Mouse (Mus musculus): ENCODE data around the gene Myo16. TPM values are rescaled to one million over a fixed set of nuclear protein-coding genes. Genes with fewer than 3 reads are reported as not detected.

Myo16 gene
- polyA plus RNA-seq, 1 experiment from 2014 or later, result 0.35 TPM

GRCm38 (mm10) chr8:10307345-10307744 is 153.6 kb downstream of the Myo16 start:
- H3K9me3 ChIP-seq (replicated peaks), result no peaks in the 10 kb centered on the region
- H3K36me3 ChIP-seq, result no peaks in the 10 kb centered on the region
- H3K4me2 ChIP-seq, result no peak overlapping the region
- WGBS, result 69% methylated on average over 6 of the region's 6 CpGs
- 0 out of 2 replicates have a peak, but pooled peaks cover 2% of the 10 kb centered on the region for H3K27me3 ChIP-seq
- peaks cover 3% of the 10 kb centered on the region for H3K4me1 ChIP-seq (replicated peaks)
- no peak overlapping the region for H3K9ac ChIP-seq
- no peak overlapping the region for H3K27ac ChIP-seq
- ATAC-seq (replicated peaks; ENCODE audit: insufficient number of reproducible peaks, insufficient read depth, low FRiP score, low read depth), result no peak
- H3K4me3 ChIP-seq, result no peak overlapping the region

DNA sequence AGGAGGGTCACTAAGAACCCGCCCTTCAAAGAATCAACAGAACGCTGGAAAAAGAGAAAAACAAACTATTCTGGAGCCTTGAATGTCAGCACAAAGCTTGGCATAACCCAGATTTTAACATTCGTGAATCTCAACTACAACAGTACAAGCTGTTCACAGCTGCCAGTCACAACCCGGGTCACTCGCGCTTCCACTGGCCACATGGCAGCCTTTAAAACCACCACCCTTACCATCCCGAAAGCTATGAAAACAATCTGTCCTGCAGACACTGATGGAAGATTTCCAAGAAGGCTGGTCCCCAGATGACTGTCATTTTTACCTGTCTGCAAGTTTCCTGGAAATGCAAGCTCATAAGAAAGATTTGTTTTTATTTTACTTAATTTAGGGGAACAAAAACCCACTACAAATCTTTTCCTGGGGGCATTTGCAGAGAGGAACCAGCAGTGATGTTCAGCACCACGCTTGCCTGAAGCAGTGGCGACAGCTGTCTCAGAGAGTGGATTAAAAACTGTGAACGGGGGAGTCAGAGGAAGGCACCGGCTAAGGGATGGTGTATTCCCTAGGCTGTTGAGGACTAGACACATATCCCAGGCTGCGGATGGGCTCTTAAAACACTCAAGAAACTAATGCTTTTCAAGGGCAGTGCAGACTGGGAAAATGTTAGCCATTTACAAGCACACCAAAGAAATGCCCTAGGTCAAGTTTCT is 154.2 kb downstream of the Myo16 start:
- no peak for ATAC-seq (replicated peaks; ENCODE audit: insufficient number of reproducible peaks, insufficient read depth, low FRiP score, low read depth)
- Histone ChIP-seq H3K9me3 (replicated peaks) (no peaks in the 10 kb centered on the region), H3K4me2 (no peak overlapping the region), H3K27me3 (0 out of 2 replicates have a peak, but pooled peaks cover 2% of the 10 kb centered on the region), H3K4me3 (no peak overlapping the region), H3K4me1 (replicated peaks) (peaks cover 3% of the 10 kb centered on the region), H3K36me3 (no peaks in the 10 kb centered on the region), H3K9ac (no peak overlapping the region), H3K27ac (no peak overlapping the region)
- WGBS, result 50% methylated on average over 12 of the region's 12 CpGs

DNA sequence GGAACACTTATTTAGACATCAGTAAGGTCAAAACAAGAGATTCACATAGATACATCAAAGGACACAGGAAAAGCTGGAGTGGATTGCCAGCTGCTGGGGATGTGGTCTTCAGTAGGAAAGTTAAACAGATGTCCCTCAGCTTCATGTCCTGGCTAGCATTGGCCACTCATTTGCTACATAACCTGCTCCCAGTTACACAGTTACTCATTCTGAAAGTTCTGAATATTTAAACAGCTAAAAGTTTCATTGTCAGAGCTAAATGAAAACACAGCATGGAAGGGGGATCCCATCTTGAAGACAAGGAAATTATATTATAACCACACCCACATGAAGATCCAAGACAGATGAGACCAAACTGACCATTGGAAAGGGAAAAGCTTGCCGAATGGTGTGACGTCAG is 156.8 kb downstream of the Myo16 start:
- H3K4me2 ChIP-seq, result no peak overlapping the region
- no peaks in the 10 kb centered on the region for H3K36me3 ChIP-seq
- H3K4me3 ChIP-seq, result no peak overlapping the region
- H3K27ac ChIP-seq, result no peak overlapping the region
- no peak overlapping the region for H3K9ac ChIP-seq
- WGBS, result 86% methylated on average over 2 of the region's 2 CpGs
- H3K9me3 ChIP-seq (replicated peaks), result no peaks in the 10 kb centered on the region
- no peak for ATAC-seq (replicated peaks; ENCODE audit: insufficient number of reproducible peaks, insufficient read depth, low FRiP score, low read depth)
- 0 out of 2 replicates have a peak, but pooled peaks cover 2% of the 10 kb centered on the region for H3K27me3 ChIP-seq
- H3K4me1 ChIP-seq (replicated peaks), result no peaks in the 10 kb centered on the region

DNA sequence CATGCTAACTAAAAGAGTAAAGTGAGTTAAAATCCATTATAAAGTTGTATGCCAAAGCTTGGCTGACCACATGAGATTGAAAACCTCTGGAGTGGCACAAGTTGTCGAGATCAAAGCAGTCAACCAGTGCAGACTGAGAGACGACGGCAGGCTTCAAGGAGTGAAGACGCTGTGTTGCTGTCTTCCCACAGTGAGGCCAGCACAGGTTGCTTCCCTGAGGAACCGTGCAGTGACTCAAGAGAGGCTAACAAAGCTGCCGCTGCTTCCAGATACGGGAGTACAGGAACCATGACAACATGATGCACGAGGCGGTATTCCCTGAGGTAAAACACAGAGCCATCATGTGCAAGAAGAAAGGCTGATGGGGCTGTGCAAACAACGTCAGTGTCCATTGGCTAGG is 158.6 kb downstream of the Myo16 start:
- no peak overlapping the region for H3K27ac ChIP-seq
- no peak overlapping the region for H3K9ac ChIP-seq
- no peaks in the 10 kb centered on the region for H3K9me3 ChIP-seq (replicated peaks)
- no peak overlapping the region for H3K4me2 ChIP-seq
- H3K27me3 ChIP-seq, result 0 out of 2 replicates have a peak, but pooled peaks cover 2% of the 10 kb centered on the region
- H3K4me1 ChIP-seq (replicated peaks), result no peaks in the 10 kb centered on the region
- no peak for ATAC-seq (replicated peaks; ENCODE audit: insufficient number of reproducible peaks, insufficient read depth, low FRiP score, low read depth)
- H3K4me3 ChIP-seq, result no peak overlapping the region
- no peaks in the 10 kb centered on the region for H3K36me3 ChIP-seq
- whole genome bisulfite sequencing, result 82% methylated on average over 10 of the region's 10 CpGs

DNA sequence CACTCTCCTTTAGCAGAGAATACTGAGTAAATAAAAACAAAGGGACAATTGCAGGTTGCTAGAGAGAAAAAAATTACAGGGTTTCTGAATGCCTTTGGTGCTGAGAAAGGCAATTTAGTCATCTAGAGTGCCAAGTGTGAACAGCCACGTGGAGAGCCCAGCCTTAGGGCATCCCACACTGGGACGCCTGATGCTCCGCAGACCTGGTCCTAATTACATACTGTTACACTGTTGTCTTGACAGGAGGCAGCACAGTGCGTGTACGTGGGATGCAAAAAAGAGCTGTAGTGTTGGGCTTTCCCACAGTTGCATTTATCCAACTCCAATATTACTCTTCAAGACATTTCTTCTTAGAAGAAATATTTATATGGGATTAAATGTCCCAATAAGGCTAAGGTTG is 162.5 kb downstream of the Myo16 start:
- no peak for ATAC-seq (replicated peaks; ENCODE audit: insufficient number of reproducible peaks, insufficient read depth, low FRiP score, low read depth)

DNA sequence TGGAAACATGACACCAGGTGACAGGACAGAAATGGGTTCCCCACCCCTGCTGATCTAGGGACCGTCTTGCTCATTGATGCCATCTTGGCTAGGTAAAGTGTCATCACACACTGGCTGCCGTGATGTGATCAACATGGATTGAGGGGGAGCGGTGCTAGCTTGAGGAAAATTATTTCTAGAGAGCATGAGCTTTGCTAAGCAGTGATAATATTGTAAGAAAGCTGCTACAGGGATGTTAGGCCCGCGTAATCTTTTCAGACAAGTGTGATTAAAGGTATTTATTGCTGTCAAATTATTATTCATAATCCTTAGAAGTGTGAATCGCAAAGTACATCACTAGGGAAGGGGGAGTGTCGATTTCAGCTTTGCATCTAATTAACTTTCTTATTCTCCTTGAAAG is 164.4 kb downstream of the Myo16 start:
- Histone ChIP-seq H3K9me3 (replicated peaks) (no peaks in the 10 kb centered on the region), H3K27me3 (no peaks in the 10 kb centered on the region), H3K27ac (no peak overlapping the region), H3K36me3 (no peaks in the 10 kb centered on the region), H3K4me1 (replicated peaks) (no peaks in the 10 kb centered on the region), H3K9ac (no peak overlapping the region), H3K4me3 (no peak overlapping the region), H3K4me2 (no peak overlapping the region)
- 74% methylated on average over 7 of the region's 7 CpGs for WGBS
- no peak for ATAC-seq (replicated peaks; ENCODE audit: insufficient number of reproducible peaks, insufficient read depth, low FRiP score, low read depth)

More for the DNA sequence above, 162.5 kb downstream of the Myo16 start:
- 74% methylated on average over 5 of the region's 5 CpGs for WGBS
- Histone ChIP-seq H3K4me2 (no peak overlapping the region), H3K4me1 (replicated peaks) (no peaks in the 10 kb centered on the region), H3K36me3 (no peaks in the 10 kb centered on the region), H3K9ac (no peak overlapping the region), H3K27me3 (0 out of 2 replicates have a peak, but pooled peaks cover 2% of the 10 kb centered on the region), H3K4me3 (no peak overlapping the region), H3K9me3 (replicated peaks) (no peaks in the 10 kb centered on the region), H3K27ac (no peak overlapping the region)

- H3K4me1 ChIP-seq (replicated peaks), result no peaks in the 10 kb centered on the region
- ATAC-seq (replicated peaks; ENCODE audit: insufficient number of reproducible peaks, insufficient read depth, low FRiP score, low read depth), result no peak
- no peak overlapping the region for H3K9ac ChIP-seq
- H3K27me3 ChIP-seq, result no peaks in the 10 kb centered on the region
- H3K36me3 ChIP-seq, result no peaks in the 10 kb centered on the region
- 85% methylated on average over 1 of the region's 1 CpGs for WGBS
- no peak overlapping the region for H3K27ac ChIP-seq
- no peak overlapping the region for H3K4me2 ChIP-seq
- no peak overlapping the region for H3K4me3 ChIP-seq
- H3K9me3 ChIP-seq (replicated peaks), result no peaks in the 10 kb centered on the region
Measured at GRCm38 (mm10) chr8:10350451-10350850, 196.7 kb downstream of the Myo16 start.

DNA sequence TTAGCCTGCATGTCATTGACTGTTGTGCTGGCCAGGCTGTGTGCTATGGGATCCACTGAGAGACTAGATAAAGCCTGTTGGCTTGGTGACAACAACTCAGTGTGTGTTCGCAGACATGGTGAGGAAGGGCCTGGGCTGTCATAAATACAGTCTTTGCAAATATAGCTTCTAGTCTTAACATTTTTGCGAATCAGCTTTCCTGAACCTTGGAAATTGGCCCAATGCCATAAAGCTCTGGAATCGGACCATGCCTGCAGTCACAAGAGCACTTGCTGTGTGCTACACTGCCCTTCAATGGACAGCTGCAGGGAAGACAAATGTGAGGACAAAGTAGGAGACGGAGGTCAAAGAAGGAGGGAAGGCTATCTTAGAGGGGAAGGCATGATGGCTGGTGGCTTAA is 205.0 kb downstream of the Myo16 start:
- ATAC-seq (replicated peaks; ENCODE audit: insufficient number of reproducible peaks, insufficient read depth, low FRiP score, low read depth), result no peak
- 62% methylated on average over 4 of the region's 4 CpGs for WGBS
- Histone ChIP-seq H3K27me3 (no peaks in the 10 kb centered on the region), H3K9me3 (replicated peaks) (no peaks in the 10 kb centered on the region), H3K27ac (no peak overlapping the region), H3K4me3 (no peak overlapping the region), H3K36me3 (no peaks in the 10 kb centered on the region), H3K4me1 (replicated peaks) (peaks cover 1% of the 10 kb centered on the region; the same call in 1 of the 2 replicates), H3K4me2 (no peak overlapping the region), H3K9ac (no peak overlapping the region)

DNA sequence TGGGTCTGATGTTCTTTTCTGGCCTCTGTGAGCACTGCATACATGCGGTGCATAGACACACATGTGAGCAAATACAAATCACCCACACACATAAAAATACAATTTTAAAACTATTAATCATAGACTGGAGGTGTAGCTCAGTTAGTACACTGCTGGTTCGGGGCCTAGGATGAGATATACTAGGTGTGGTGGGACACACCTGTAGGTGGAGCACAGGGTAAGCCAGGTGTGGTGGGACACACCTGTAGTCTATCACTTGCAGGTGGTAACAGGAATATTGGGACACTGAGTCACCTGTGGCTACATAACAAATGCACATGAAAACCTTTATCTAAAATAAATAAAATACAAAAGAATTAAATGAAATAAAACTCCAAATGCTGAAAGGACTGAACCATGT is 209.2 kb downstream of the Myo16 start:
- WGBS, result 87% methylated on average over 2 of the region's 2 CpGs
- no peak for ATAC-seq (replicated peaks; ENCODE audit: insufficient number of reproducible peaks, insufficient read depth, low FRiP score, low read depth)
- Histone ChIP-seq H3K36me3 (no peaks in the 10 kb centered on the region), H3K9me3 (replicated peaks) (no peaks in the 10 kb centered on the region), H3K27ac (no peak overlapping the region), H3K4me1 (replicated peaks) (peaks cover 7% of the 10 kb centered on the region), H3K4me2 (no peak overlapping the region), H3K27me3 (0 out of 2 replicates have a peak, but pooled peaks cover 3% of the 10 kb centered on the region), H3K9ac (no peak overlapping the region), H3K4me3 (no peak overlapping the region)

- H3K9me3 ChIP-seq (replicated peaks), result no peaks in the 10 kb centered on the region
- 24% methylated on average over 13 of the region's 13 CpGs for WGBS
- peak overlapping the region; percentile 5 for H3K4me3 ChIP-seq
- H3K4me2 ChIP-seq, result peak overlapping the region; percentile 49
- no peak overlapping the region for H3K9ac ChIP-seq
- 0 out of 2 replicates have a peak, but pooled peaks cover 3% of the 10 kb centered on the region for H3K27me3 ChIP-seq
- H3K36me3 ChIP-seq, result no peaks in the 10 kb centered on the region
- peaks cover 7% of the 10 kb centered on the region for H3K4me1 ChIP-seq (replicated peaks)
- ATAC-seq (replicated peaks; ENCODE audit: insufficient number of reproducible peaks, insufficient read depth, low FRiP score, low read depth), result no peak
- H3K27ac ChIP-seq, result no peak overlapping the region
Measured at GRCm38 (mm10) chr8:10363654-10364406, 210.1 kb downstream of the Myo16 start.

DNA sequence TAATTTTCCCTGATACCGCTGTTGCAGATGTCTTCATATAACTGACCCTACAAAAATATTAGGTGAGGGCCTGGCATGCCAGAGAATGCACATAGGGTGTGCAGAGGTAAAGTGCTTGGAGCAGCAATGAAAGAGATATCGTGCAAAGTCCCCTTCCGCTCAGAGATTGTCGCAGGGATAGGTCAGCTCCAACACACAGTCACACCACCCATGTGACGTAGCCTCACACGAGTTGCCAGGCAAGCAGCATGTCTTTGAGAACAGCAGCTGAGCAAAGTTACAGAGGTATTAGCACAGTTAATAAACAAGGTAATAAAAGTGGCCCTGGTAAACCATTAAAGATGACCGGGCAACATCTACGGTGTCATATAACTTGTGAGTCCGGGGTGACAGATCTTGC is 212.4 kb downstream of the Myo16 start:
- 89% methylated on average over 9 of the region's 9 CpGs for WGBS
- ATAC-seq (replicated peaks; ENCODE audit: insufficient number of reproducible peaks, insufficient read depth, low FRiP score, low read depth), result no peak
- no peaks in the 10 kb centered on the region for H3K9me3 ChIP-seq (replicated peaks)
- 0 out of 2 replicates have a peak, but pooled peaks cover 3% of the 10 kb centered on the region for H3K27me3 ChIP-seq
- no peak overlapping the region for H3K4me3 ChIP-seq
- H3K36me3 ChIP-seq, result no peaks in the 10 kb centered on the region
- H3K9ac ChIP-seq, result no peak overlapping the region
- peaks cover 7% of the 10 kb centered on the region for H3K4me1 ChIP-seq (replicated peaks)
- H3K4me2 ChIP-seq, result no peak overlapping the region
- H3K27ac ChIP-seq, result no peak overlapping the region

Data from heart, embryonic 15.5 days (tissue).